Mouse (Mus musculus): ENCODE measurements at regions not wholly inside any gene's neighbourhood (a gene's known extent, or its start where the extent isn't known, plus 50 kb on each side); places are given as distances from the start of the nearest gene placed in this dataset.
A peak's percentile ranks its signal among the peaks of the same experiment; 100 is the strongest.
"Not testable (repeated sequence)": the region's sequence is repeated elsewhere in the genome, so short reads cannot be mapped to it uniquely, and the experiment has no call there.

DNA sequence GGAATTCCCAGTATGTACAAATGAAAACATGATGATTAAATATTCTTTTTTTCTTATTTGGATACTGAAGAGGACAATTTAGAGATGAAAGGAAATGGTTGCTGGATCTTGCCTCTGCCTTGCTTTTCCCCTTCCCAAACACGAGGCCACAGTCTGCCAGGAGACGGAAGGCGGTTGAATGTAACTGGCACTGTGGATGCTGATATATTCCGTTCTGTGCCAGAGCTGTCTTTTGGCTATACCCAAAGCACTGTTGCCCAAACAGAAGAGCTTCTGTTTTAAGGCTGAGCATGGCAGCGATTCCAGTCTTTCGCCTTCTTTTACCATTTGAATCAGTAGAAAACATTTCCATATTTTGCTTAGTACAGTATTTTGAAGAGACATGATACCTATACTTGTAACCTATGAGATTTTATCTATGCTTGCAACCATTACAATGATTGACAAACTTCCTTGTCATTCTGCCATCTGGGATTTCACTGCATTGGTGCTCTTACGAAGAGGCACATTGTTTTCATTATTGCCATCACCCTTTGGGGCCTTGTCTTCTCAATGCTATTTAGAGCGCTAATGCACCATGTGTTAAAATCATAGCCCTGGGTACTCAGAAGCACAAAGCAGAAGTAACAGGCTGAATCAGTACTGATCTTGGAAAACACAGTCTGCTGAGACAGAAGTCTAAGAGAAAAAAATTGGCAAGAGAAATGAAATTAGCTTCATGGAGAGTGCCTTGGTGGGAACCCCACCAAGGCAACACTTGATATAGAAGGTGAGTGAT lies 504.6 kb downstream of the Anxa1 start:
- TF ChIP-seq POLR2A (IDR thresholded peaks at IDR 0.05; ENCODE audit: borderline replicate concordance, insufficient read depth, low read length) (no peak), CTCF (IDR thresholded peaks at IDR 0.05; ENCODE audit: borderline replicate concordance, insufficient read depth, low read depth, low read length) (no peak)
- DNase-seq, result peak in 1 of 2 experiments; percentile 4
- Histone ChIP-seq H3K4me1 (ENCODE audit: control insufficient read depth, insufficient read depth, low read length) (no peaks in the 10 kb centered on the region), H3K27ac (ENCODE audit: insufficient read depth, low read length) (no peak overlapping the region), H3K27me3 (ENCODE audit: control insufficient read depth, insufficient read depth, low read length) (no peaks in the 10 kb centered on the region), H3K4me3 (replicated peaks; ENCODE audit: insufficient read depth, low read depth, low read length) (no peak overlapping the region)
- 19% methylated on average over 8 of the region's 8 CpGs for WGBS

DNA sequence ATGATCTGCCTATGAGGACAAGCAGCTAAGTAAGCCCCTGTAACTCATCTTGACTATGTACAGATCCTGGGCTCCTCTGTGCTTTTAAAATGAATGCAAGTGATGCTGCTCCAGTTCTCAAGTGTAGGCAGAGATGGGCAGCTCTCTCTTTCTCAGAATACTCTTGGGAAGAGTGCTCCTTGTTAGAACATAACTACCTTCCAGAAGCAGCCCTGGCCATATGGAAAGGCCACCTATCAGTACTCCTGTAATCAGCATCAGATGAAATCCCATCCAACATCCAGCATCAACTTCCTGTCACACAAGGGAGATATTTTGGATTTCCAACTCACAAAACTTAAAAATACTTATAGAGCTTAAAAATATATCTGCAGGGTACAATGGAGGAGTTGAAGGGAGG lies 509.8 kb downstream of the Anxa1 start:
- no peak for DNase-seq
- Histone ChIP-seq H3K4me1 (ENCODE audit: control insufficient read depth, insufficient read depth, low read length) (no peaks in the 10 kb centered on the region), H3K4me3 (replicated peaks; ENCODE audit: insufficient read depth, low read depth, low read length) (no peak overlapping the region)

GRCm38 (mm10) chr19:19848152-19848551 lies 542.6 kb downstream of the Anxa1 start:
- Histone ChIP-seq H3K4me1 (ENCODE audit: control insufficient read depth, insufficient read depth, low read length) (no peaks in the 10 kb centered on the region), H3K27ac (ENCODE audit: insufficient read depth, low read length) (no peak overlapping the region), H3K27me3 (ENCODE audit: control insufficient read depth, insufficient read depth, low read length) (no peaks in the 10 kb centered on the region), H3K4me3 (replicated peaks; ENCODE audit: insufficient read depth, low read depth, low read length) (no peak overlapping the region)
- no peak for DNase-seq
- WGBS, result 23% methylated on average over 4 of the region's 4 CpGs
- TF ChIP-seq CTCF (IDR thresholded peaks at IDR 0.05; ENCODE audit: borderline replicate concordance, insufficient read depth, low read depth, low read length) (no peak), POLR2A (IDR thresholded peaks at IDR 0.05; ENCODE audit: borderline replicate concordance, insufficient read depth, low read length) (no peak)

More for the DNA sequence above, 509.8 kb downstream of the Anxa1 start:
- Histone ChIP-seq H3K27me3 (ENCODE audit: control insufficient read depth, insufficient read depth, low read length) (no peaks in the 10 kb centered on the region), H3K27ac (ENCODE audit: insufficient read depth, low read length) (no peak overlapping the region)
- TF ChIP-seq CTCF (IDR thresholded peaks at IDR 0.05; ENCODE audit: borderline replicate concordance, insufficient read depth, low read depth, low read length), result no peak
- TF ChIP-seq POLR2A (IDR thresholded peaks at IDR 0.05; ENCODE audit: borderline replicate concordance, insufficient read depth, low read length), result no peak

- no peak overlapping the region for H3K27ac ChIP-seq (ENCODE audit: insufficient read depth, low read length)
- H3K27me3 ChIP-seq (ENCODE audit: control insufficient read depth, insufficient read depth, low read length), result no peaks in the 10 kb centered on the region
- no peaks in the 10 kb centered on the region for H3K4me1 ChIP-seq (ENCODE audit: control insufficient read depth, insufficient read depth, low read length)
- DNase-seq, result no peak
- TF ChIP-seq POLR2A (IDR thresholded peaks at IDR 0.05; ENCODE audit: borderline replicate concordance, insufficient read depth, low read length) (no peak), CTCF (IDR thresholded peaks at IDR 0.05; ENCODE audit: borderline replicate concordance, insufficient read depth, low read depth, low read length) (no peak)
- no peak overlapping the region for H3K4me3 ChIP-seq (replicated peaks; ENCODE audit: insufficient read depth, low read depth, low read length)
- WGBS, result 85% methylated on average over 1 of the region's 1 CpGs
These were observed 582.8 kb downstream of the Anxa1 start for GRCm38 (mm10) chr19:19807992-19808391.

DNA sequence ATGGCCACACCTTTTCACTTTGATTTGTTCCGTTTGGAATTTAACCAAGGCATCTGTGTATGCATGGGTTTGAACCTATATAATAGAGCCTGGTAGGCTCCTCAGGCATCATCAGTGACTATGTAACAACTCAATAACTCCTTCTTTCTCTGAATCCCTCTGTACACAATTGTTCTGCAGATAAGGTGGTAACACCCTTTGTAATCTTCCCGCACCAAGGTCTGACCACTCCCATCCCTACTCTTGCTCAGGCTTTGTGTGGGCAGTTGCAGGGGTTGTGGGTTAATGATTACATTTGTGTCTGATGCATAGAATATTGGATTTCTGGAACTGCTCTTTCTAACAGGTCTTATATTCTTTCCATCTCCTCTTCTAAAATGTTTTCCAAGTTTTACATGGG lies 596.9 kb downstream of the Anxa1 start:
- H3K27ac ChIP-seq (ENCODE audit: insufficient read depth, low read length), result no peak overlapping the region
- H3K4me1 ChIP-seq (ENCODE audit: control insufficient read depth, insufficient read depth, low read length), result no peaks in the 10 kb centered on the region
- H3K4me3 ChIP-seq (replicated peaks; ENCODE audit: insufficient read depth, low read depth, low read length), result no peak overlapping the region
- H3K27me3 ChIP-seq (ENCODE audit: control insufficient read depth, insufficient read depth, low read length), result no peaks in the 10 kb centered on the region
- no peak for DNase-seq
- 85% methylated on average over 2 of the region's 2 CpGs for WGBS
- TF ChIP-seq CTCF (IDR thresholded peaks at IDR 0.05; ENCODE audit: borderline replicate concordance, insufficient read depth, low read depth, low read length) (no peak), POLR2A (IDR thresholded peaks at IDR 0.05; ENCODE audit: borderline replicate concordance, insufficient read depth, low read length) (no peak)

- H3K4me1 ChIP-seq (ENCODE audit: control insufficient read depth, insufficient read depth, low read length), result no peaks in the 10 kb centered on the region
- no peaks in the 10 kb centered on the region for H3K27me3 ChIP-seq (ENCODE audit: control insufficient read depth, insufficient read depth, low read length)
- DNase-seq, result no peak
- no peak for TF ChIP-seq CTCF (IDR thresholded peaks at IDR 0.05; ENCODE audit: borderline replicate concordance, insufficient read depth, low read depth, low read length)
- no peak for TF ChIP-seq POLR2A (IDR thresholded peaks at IDR 0.05; ENCODE audit: borderline replicate concordance, insufficient read depth, low read length)
- H3K27ac ChIP-seq (ENCODE audit: insufficient read depth, low read length), result no peak overlapping the region
- no peak overlapping the region for H3K4me3 ChIP-seq (replicated peaks; ENCODE audit: insufficient read depth, low read depth, low read length)
These were observed 607.2 kb downstream of the Anxa1 start for GRCm38 (mm10) chr19:19783507-19783906.

- no peak overlapping the region for H3K27ac ChIP-seq (ENCODE audit: insufficient read depth, low read length)
- H3K4me3 ChIP-seq (replicated peaks; ENCODE audit: insufficient read depth, low read depth, low read length), result no peak overlapping the region
- no peak for DNase-seq
- WGBS, result 70% methylated on average over 4 of the region's 4 CpGs
- no peaks in the 10 kb centered on the region for H3K27me3 ChIP-seq (ENCODE audit: control insufficient read depth, insufficient read depth, low read length)
- H3K4me1 ChIP-seq (ENCODE audit: control insufficient read depth, insufficient read depth, low read length), result no peaks in the 10 kb centered on the region
- TF ChIP-seq CTCF (IDR thresholded peaks at IDR 0.05; ENCODE audit: borderline replicate concordance, insufficient read depth, low read depth, low read length) (no peak), POLR2A (IDR thresholded peaks at IDR 0.05; ENCODE audit: borderline replicate concordance, insufficient read depth, low read length) (no peak)
These were observed 612.9 kb downstream of the Anxa1 start for GRCm38 (mm10) chr19:19777891-19778290.

GRCm38 (mm10) chr19:19770990-19771389 lies 619.8 kb downstream of the Anxa1 start:
- no peaks in the 10 kb centered on the region for H3K4me1 ChIP-seq (ENCODE audit: control insufficient read depth, insufficient read depth, low read length)
- TF ChIP-seq POLR2A (IDR thresholded peaks at IDR 0.05; ENCODE audit: borderline replicate concordance, insufficient read depth, low read length), result no peak
- TF ChIP-seq CTCF (IDR thresholded peaks at IDR 0.05; ENCODE audit: borderline replicate concordance, insufficient read depth, low read depth, low read length), result no peak
- H3K4me3 ChIP-seq (replicated peaks; ENCODE audit: insufficient read depth, low read depth, low read length), result no peak overlapping the region
- no peak for DNase-seq
- H3K27ac ChIP-seq (ENCODE audit: insufficient read depth, low read length), result no peak overlapping the region
- H3K27me3 ChIP-seq (ENCODE audit: control insufficient read depth, insufficient read depth, low read length), result no peaks in the 10 kb centered on the region
- 45% methylated on average over 1 of the region's 1 CpGs for WGBS

DNA sequence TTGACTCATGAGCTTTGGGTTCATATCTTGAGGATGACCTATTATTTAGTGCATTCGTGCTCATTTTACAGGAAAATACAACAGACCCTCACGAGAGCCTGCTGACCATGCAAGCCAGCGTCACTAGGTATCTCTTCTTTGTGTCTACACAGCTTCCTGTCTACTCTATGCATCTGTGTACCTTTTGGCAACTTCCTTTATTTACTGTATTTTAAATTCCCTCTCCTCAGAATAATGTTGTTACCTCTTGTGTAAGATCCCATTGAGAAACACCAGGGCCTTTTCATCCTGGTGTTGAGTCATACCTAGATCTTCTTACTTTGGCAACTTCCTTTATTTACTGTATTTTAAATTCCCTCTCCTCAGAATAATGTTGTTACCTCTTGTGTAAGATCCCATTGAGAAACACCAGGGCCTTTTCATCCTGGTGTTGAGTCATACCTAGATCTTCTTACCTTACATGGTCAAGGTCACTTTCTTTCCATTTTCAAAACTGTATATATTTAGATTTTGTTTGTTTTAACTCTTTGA lies 639.1 kb upstream of the Rorb start:
- not testable (repeated sequence) for H3K27me3 ChIP-seq (ENCODE audit: control insufficient read depth, insufficient read depth, low read length); H3K4me1 ChIP-seq (ENCODE audit: control insufficient read depth, insufficient read depth, low read length); H3K4me3 ChIP-seq (replicated peaks; ENCODE audit: insufficient read depth, low read depth, low read length); H3K27ac ChIP-seq (ENCODE audit: insufficient read depth, low read length); DNase-seq
- 92% methylated on average over 3 of the region's 3 CpGs for WGBS

Data from cerebellum, adult 2 months (tissue).